Mouse (Mus musculus): ENCODE measurements around the gene Spdl1.

- TF ChIP-seq EP300 (IDR thresholded peaks at IDR 0.05; ENCODE audit: low read depth) (no peak), CTCF (IDR thresholded peaks at IDR 0.05; ENCODE audit: low read depth) (no peak)
Measured at GRCm38 (mm10) chr11:34763739-34764361, 69.6 kb downstream of the Spdl1 start.

All from heart, postnatal 0 days (tissue).